Mouse (Mus musculus) cortical plate, adult 2 months (tissue): ENCODE measurements around the gene Itpr1. TPM values are rescaled to one million over a fixed set of nuclear protein-coding genes. Genes with fewer than 3 reads are reported as not detected.

Experiments
- H3K27ac ChIP-seq: fragments of 200-500 bp; 2 replicates; pipeline ENCODE4 v1.5.1; 2012; ENCODE audit warnings: low read length, control low read depth, inconsistent platforms; ENCODE audit not compliant: insufficient read depth
- H3K4me1 ChIP-seq: fragments of 200-500 bp; 2 replicates; pipeline ENCODE4 v1.6.1; 2011; ENCODE audit warnings: low read length; ENCODE audit not compliant: control insufficient read depth, insufficient read depth
- H3K4me3 ChIP-seq: fragments of 200-500 bp; 2 replicates; pipeline ENCODE4 v1.5.1; 2011; ENCODE audit warnings: mild to moderate bottlenecking, low read length, control low read depth; ENCODE audit not compliant: insufficient read depth
- CTCF ChIP-seq: fragments of 200-500 bp; IDR thresholded peaks from 2 replicates; pipeline ENCODE4 v1.5.1; 2011; ENCODE audit warnings: mild to moderate bottlenecking, control low read depth, low read length; ENCODE audit not compliant: insufficient read depth; ENCODE audit errors: extremely low read depth
- POLR2A ChIP-seq: fragments of 200-500 bp; IDR thresholded peaks from 2 replicates; pipeline ENCODE4 v1.6.1; 2011; ENCODE audit warnings: mild to moderate bottlenecking, low read length, control low read depth; ENCODE audit not compliant: insufficient read depth; ENCODE audit errors: extremely low read depth
- polyA plus RNA-seq: library from polyadenylated mRNA; depleted of rRNA; stranded (reverse); fragments of >200 nt; gene quantifications from 2 replicates; pipeline ENCODE4 v1.2.3, GENCODE M21; 2012

Itpr1 gene
- polyA plus RNA-seq, 1 experiment, result 152 TPM

- H3K4me1 ChIP-seq, result peaks cover 7% of the 10 kb centered on the region
- H3K4me3 ChIP-seq, result no peak overlapping the region
- TF ChIP-seq POLR2A (no peak), CTCF (no peak)
- no peak overlapping the region for H3K27ac ChIP-seq
Measured at GRCm38 (mm10) chr6:108566549-108566948, 353.7 kb downstream of the Itpr1 start.

GRCm38 (mm10) chr6:108569460-108570187 is 356.7 kb downstream of the Itpr1 start:
- Histone ChIP-seq H3K4me1 (peaks cover 9% of the 10 kb centered on the region), H3K4me3 (no peak overlapping the region), H3K27ac (no peak overlapping the region)
- TF ChIP-seq CTCF, result no peak
- no peak for TF ChIP-seq POLR2A

GRCm38 (mm10) chr6:108570351-108571041 is 357.6 kb downstream of the Itpr1 start:
- TF ChIP-seq POLR2A, result no peak
- no peak for TF ChIP-seq CTCF
- Histone ChIP-seq H3K4me3 (peak overlapping the region; percentile 16; the same call in 1 of the 2 replicates), H3K4me1 (peaks cover 9% of the 10 kb centered on the region), H3K27ac (peak overlapping the region; percentile 20; the same call in 1 of the 2 replicates)

GRCm38 (mm10) chr6:108571042-108571590 is 358.2 kb downstream of the Itpr1 start:
- Histone ChIP-seq H3K4me1 (peaks cover 9% of the 10 kb centered on the region), H3K4me3 (peak overlapping the region; percentile 16), H3K27ac (peak overlapping the region; percentile 20; the same call in 1 of the 2 replicates)
- TF ChIP-seq POLR2A (no peak), CTCF (no peak)

- Histone ChIP-seq H3K4me3 (no peak overlapping the region), H3K27ac (no peak overlapping the region), H3K4me1 (peaks cover 9% of the 10 kb centered on the region)
- no peak for TF ChIP-seq CTCF
Measured at GRCm38 (mm10) chr6:108572646-108573045, 359.8 kb downstream of the Itpr1 start.

GRCm38 (mm10) chr6:108577056-108577455 is 364.2 kb downstream of the Itpr1 start:
- TF ChIP-seq CTCF (no peak), POLR2A (no peak)
- H3K4me1 ChIP-seq, result no peaks in the 10 kb centered on the region; the same call in none of the 2 replicates
- H3K27ac ChIP-seq, result no peak overlapping the region

GRCm38 (mm10) chr6:108588426-108588825 is 375.5 kb downstream of the Itpr1 start:
- Histone ChIP-seq H3K4me1 (no peaks in the 10 kb centered on the region; the same call in 1 of the 2 replicates), H3K4me3 (no peak overlapping the region), H3K27ac (no peak overlapping the region)
- no peak for TF ChIP-seq POLR2A
- no peak for TF ChIP-seq CTCF

More at GRCm38 (mm10) chr6:108577056-108577455, 364.2 kb downstream of the Itpr1 start:
- no peak overlapping the region for H3K4me3 ChIP-seq

- Histone ChIP-seq H3K27ac (peak overlapping the region; percentile 5; the same call in 1 of the 2 replicates), H3K4me3 (no peak overlapping the region), H3K4me1 (no peaks in the 10 kb centered on the region; the same call in 1 of the 2 replicates)
- TF ChIP-seq POLR2A (no peak), CTCF (no peak)
Measured at GRCm38 (mm10) chr6:108592227-108592626, 379.3 kb downstream of the Itpr1 start.

- no peak overlapping the region for H3K27ac ChIP-seq
- TF ChIP-seq POLR2A (no peak), CTCF (no peak)
Measured at GRCm38 (mm10) chr6:108592636-108593035, 379.7 kb downstream of the Itpr1 start.

More at GRCm38 (mm10) chr6:108592636-108593035, 379.7 kb downstream of the Itpr1 start:
- Histone ChIP-seq H3K4me1 (no peaks in the 10 kb centered on the region; the same call in 1 of the 2 replicates), H3K4me3 (no peak overlapping the region)
